Mouse (Mus musculus) MEL (cell line): ENCODE measurements around the gene Gstp3. TPM values are rescaled to one million over a fixed set of nuclear protein-coding genes. Genes with fewer than 3 reads are reported as not detected.
"Not testable (repeated sequence)": the region's sequence is repeated elsewhere in the genome, so short reads cannot be mapped to it uniquely, and the experiment has no call there.

Experiments used
- DNase-seq: peaks from one replicate; pipeline ENCODE4 v3.0.0; 2011; ENCODE audit warnings: low read depth, low spot score
- H3K27ac ChIP-seq: 2 replicates; pipeline ENCODE4 v1.5.1; 2012; ENCODE audit warnings: low read depth, mild to moderate bottlenecking, control low read depth, low read length, moderate library complexity; ENCODE audit not compliant: control insufficient read depth
- H3K27me3 ChIP-seq, 2 experiments: fragments of 150-350 bp in 1 of 2; sonication (generic) in 1 of 2; 2 replicates each; pipeline ENCODE4 v1.6.1; 2012; ENCODE audit warnings: low read length in 2 of 2, mild to moderate bottlenecking in 2 of 2, improper control_type of control experiment in 1 of 2, moderate library complexity in 1 of 2; ENCODE audit not compliant: insufficient read depth in 2 of 2, control insufficient read depth in 1 of 2
- H3K36me3 ChIP-seq, 2 experiments: 2 replicates each; pipeline ENCODE4 v1.6.1; 2012 to 2014; ENCODE audit warnings: low read length in 2 of 2, improper control_type of control experiment in 1 of 2, inconsistent platforms in 1 of 2, mild to moderate bottlenecking in 1 of 2; ENCODE audit not compliant: insufficient read depth in 2 of 2, control insufficient read depth in 1 of 2
- H3K4me1 ChIP-seq, 2 experiments: fragments of 150-350 bp in 1 of 2; sonication (generic) in 1 of 2; 2 replicates each; pipeline ENCODE4 v1.6.1; 2012; ENCODE audit warnings: low read length in 2 of 2, improper control_type of control experiment in 1 of 2, mild to moderate bottlenecking in 1 of 2; ENCODE audit not compliant: insufficient read depth in 2 of 2, control insufficient read depth in 1 of 2
- H3K4me3 ChIP-seq, 2 experiments: fragments of 150-350 bp in 1 of 2; sonication (generic) in 1 of 2; 2 replicates each; pipeline ENCODE4 v1.5.1; 2012; ENCODE audit warnings: low read depth in 2 of 2, low read length in 2 of 2, mild to moderate bottlenecking in 2 of 2, moderate library complexity in 2 of 2, control low read depth in 1 of 2, improper control_type of control experiment in 1 of 2; ENCODE audit not compliant: control insufficient read depth in 1 of 2, insufficient read depth in 1 of 2
- H3K79me2 ChIP-seq: 2 replicates; pipeline ENCODE4 v1.6.1; 2012; ENCODE audit warnings: mild to moderate bottlenecking, low read length, moderate library complexity; ENCODE audit not compliant: control insufficient read depth, poor library complexity, insufficient read depth
- H3K9ac ChIP-seq: 2 replicates; pipeline ENCODE4 v1.6.1; 2012; ENCODE audit warnings: low read depth, mild to moderate bottlenecking, control low read depth, low read length, moderate library complexity; ENCODE audit not compliant: control insufficient read depth, poor library complexity, severe bottlenecking
- H3K9me3 ChIP-seq: fragments of 150-350 bp; sonication (generic); replicated peaks from 2 replicates; pipeline ENCODE4 v1.6.1; 2012; ENCODE audit warnings: mild to moderate bottlenecking, low read length, improper control_type of control experiment, moderate library complexity; ENCODE audit not compliant: insufficient read depth
- CTCF ChIP-seq, 3 experiments: IDR thresholded peaks in 2 of 3; conservative IDR thresholded peaks in 1 of 3; 2 replicates each; pipeline ENCODE4 v1.5.1; 2011 to 2012; ENCODE audit warnings: low read length in 3 of 3, low read depth in 2 of 3, mild to moderate bottlenecking in 2 of 3, improper control_type of control experiment in 1 of 3, inconsistent platforms in 1 of 3, mixed read lengths in 1 of 3, moderate library complexity in 1 of 3; ENCODE audit not compliant: control insufficient read depth in 1 of 3, insufficient read depth in 1 of 3, poor library complexity in 1 of 3, severe bottlenecking in 1 of 3
- ELF1 ChIP-seq: IDR thresholded peaks from 2 replicates; pipeline ENCODE4 v1.6.1; 2014; ENCODE audit warnings: low read depth, mild to moderate bottlenecking, inconsistent platforms, low read length, improper control_type of control experiment, moderate library complexity
- KAT2A ChIP-seq: conservative IDR thresholded peaks from 2 replicates; pipeline ENCODE4 v1.6.1; 2012; ENCODE audit warnings: low read depth, low read length, improper control_type of control experiment, inconsistent platforms
- RAD21 ChIP-seq: IDR thresholded peaks from 2 replicates; pipeline ENCODE4 v1.6.1; 2011; ENCODE audit warnings: mild to moderate bottlenecking, low read depth, low read length, improper control_type of control experiment
- SMC3 ChIP-seq: IDR thresholded peaks from 2 replicates; pipeline ENCODE4 v1.6.1; 2011; ENCODE audit warnings: low read depth, low read length, improper control_type of control experiment
- ZC3H11A ChIP-seq: IDR thresholded peaks from 2 replicates; pipeline ENCODE4 v1.6.1; 2012; ENCODE audit warnings: low read depth, mild to moderate bottlenecking, inconsistent platforms, low read length, improper control_type of control experiment
- polyA plus RNA-seq, 2 experiments: library from polyadenylated mRNA; stranded (reverse) in 1 of 2; unstranded in 1 of 2; fragments of >175 nt in 1 of 2; fragments of >200 nt in 1 of 2; gene quantifications; 2 replicates each; pipeline versions ENCODE4 v1.2.1 to v1.2.4; 2012; ENCODE audit warnings: low replicate concordance in 2 of 2, low read depth in 1 of 2; ENCODE audit not compliant: insufficient read length in 2 of 2, insufficient read depth in 1 of 2, missing spikeins in 1 of 2
- total RNA-seq: library from RNA; depleted of rRNA; stranded (reverse); fragments of 300-350 nt; gene quantifications from 2 replicates; pipeline ENCODE4 v1.2.3, GENCODE M21; 2012

Gene Gstp3
- total and polyA plus RNA-seq, 3 experiments, result 0.84 TPM; not detected in 2

- Histone ChIP-seq H3K9ac (no peak overlapping the region), H3K36me3 (peaks cover 0 to 3% of the 10 kb centered on the region in 2 experiments; a peak in 1 of 4 replicates), H3K27ac (no peak overlapping the region), H3K79me2 (no peaks in the 10 kb centered on the region), H3K27me3 (peaks cover 0 to 3% of the 10 kb centered on the region in 2 experiments; a peak in 1 of 4 replicates), H3K9me3 (no peaks in the 10 kb centered on the region), H3K4me3 (no peak overlapping the region), H3K4me1 (peaks cover 0 to 7% of the 10 kb centered on the region in 2 experiments; a peak in 2 of 4 replicates)
- DNase-seq, result peak; percentile 32
- TF ChIP-seq KAT2A (no peak), CTCF (IDR thresholded peaks at IDR 0.05 in 2 of 3, conservative IDR thresholded peaks at IDR 0.05 in 1 of 3; ENCODE audit: control insufficient read depth in 1 of 3, insufficient read depth in 1 of 3, low read depth in 2 of 3, low read length in 3 of 3, poor library complexity in 1 of 3, severe bottlenecking in 1 of 3) (peak; percentile 24 to 30 (median 29); a peak in 4 of 6 replicates)
Measured at GRCm38 (mm10) chr19:4051016-4051415, 8.4 kb downstream of the Gstp3 start.

GRCm38 (mm10) chr19:4049069-4049468 lies 10.3 kb downstream of the Gstp3 start:
- not testable (repeated sequence) for H3K36me3 ChIP-seq, H3K4me1 ChIP-seq

GRCm38 (mm10) chr19:4047859-4048258 lies 11.5 kb downstream of the Gstp3 start:
- Histone ChIP-seq H3K4me1 (peaks cover 0 to 7% of the 10 kb centered on the region in 2 experiments; a peak in 2 of 4 replicates), H3K36me3 (peaks cover 0 to 3% of the 10 kb centered on the region in 2 experiments; a peak in 1 of 4 replicates), H3K9me3 (no peaks in the 10 kb centered on the region), H3K9ac (no peak overlapping the region), H3K79me2 (no peaks in the 10 kb centered on the region), H3K27me3 (no peaks in the 10 kb centered on the region), H3K4me3 (no peak overlapping the region), H3K27ac (no peak overlapping the region)
- peak; percentile 87 for DNase-seq
- TF ChIP-seq ZC3H11A (peak; percentile 68), RAD21 (peak; percentile 85), ELF1 (no peak), CTCF (IDR thresholded peaks at IDR 0.05 in 2 of 3, conservative IDR thresholded peaks at IDR 0.05 in 1 of 3; ENCODE audit: control insufficient read depth in 1 of 3, insufficient read depth in 1 of 3, low read depth in 2 of 3, low read length in 3 of 3, poor library complexity in 1 of 3, severe bottlenecking in 1 of 3) (peak; percentile 57 to 91 (median 77)), SMC3 (peak; percentile 91)

More at GRCm38 (mm10) chr19:4049069-4049468, 10.3 kb downstream of the Gstp3 start:
- not testable (repeated sequence) for H3K9ac ChIP-seq, H3K27ac ChIP-seq, DNase-seq, H3K79me2 ChIP-seq, H3K27me3 ChIP-seq, H3K9me3 ChIP-seq, H3K4me3 ChIP-seq
- peak; percentile 37; the same call in 1 of the 2 replicates for TF ChIP-seq SMC3
- peak; percentile 18 to 37 (median 21); a peak in 3 of 6 replicates for TF ChIP-seq CTCF (IDR thresholded peaks at IDR 0.05 in 2 of 3, conservative IDR thresholded peaks at IDR 0.05 in 1 of 3; ENCODE audit: control insufficient read depth in 1 of 3, insufficient read depth in 1 of 3, low read depth in 2 of 3, low read length in 3 of 3, poor library complexity in 1 of 3, severe bottlenecking in 1 of 3)
- peak; percentile 34 for TF ChIP-seq RAD21
